Mouse (Mus musculus): ENCODE data around the gene Sumf1. TPM values are rescaled to one million over a fixed set of nuclear protein-coding genes. Genes with fewer than 3 reads are reported as not detected.

The Sumf1 gene
- polyA plus RNA-seq, 1 experiment, result 19.1 TPM

GRCm38 (mm10) chr6:108070947-108071346 lies 114.4 kb downstream of the Sumf1 start:
- H3K27me3 ChIP-seq (ENCODE audit: control insufficient read depth, insufficient read depth, low read length), result no peaks in the 10 kb centered on the region
- no peak for DNase-seq (ENCODE audit: low read depth in 1 of 2, low spot score in 2 of 2)
- 94% methylated on average over 7 of the region's 7 CpGs for WGBS

DNA sequence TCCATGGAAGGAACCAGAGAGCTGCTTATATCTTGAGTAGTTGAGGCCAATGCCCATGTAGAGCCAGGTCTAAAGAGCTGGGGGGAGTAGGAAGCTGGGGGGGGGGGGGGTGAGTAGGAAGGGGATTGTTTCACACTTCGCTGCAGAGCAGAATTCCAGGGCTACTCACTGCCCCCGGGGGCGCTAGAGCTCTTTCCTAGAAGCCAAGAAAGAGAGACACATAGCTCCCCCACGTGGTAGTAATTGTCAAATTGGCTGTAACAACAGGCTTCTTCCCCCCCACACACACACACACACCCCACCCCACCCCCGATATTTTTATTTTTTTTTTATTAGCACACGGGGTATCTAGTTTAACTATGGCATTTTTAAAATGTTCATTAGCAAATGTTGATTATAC lies 119.8 kb downstream of the Sumf1 start:
- no peaks in the 10 kb centered on the region for H3K27me3 ChIP-seq (ENCODE audit: control insufficient read depth, insufficient read depth, low read length)
- H3K27ac ChIP-seq (ENCODE audit: insufficient read depth, low read length), result peak overlapping the region; percentile 39; the same call in 1 of the 2 replicates
- DNase-seq (ENCODE audit: low read depth in 1 of 2, low spot score in 2 of 2), result peak; percentile 57 to 67
- H3K4me3 ChIP-seq (ENCODE audit: extremely low read depth, insufficient read depth, insufficient read length), result peak overlapping the region; percentile 56
- WGBS, result 3% methylated on average over 6 of the region's 6 CpGs
- TF ChIP-seq POLR2A (IDR thresholded peaks at IDR 0.05; ENCODE audit: low read depth, low read length) (no peak), CTCF (IDR thresholded peaks at IDR 0.05; ENCODE audit: extremely low read depth, insufficient read depth, insufficient read length, insufficient replicate concordance) (no peak)
- H3K4me1 ChIP-seq (ENCODE audit: control insufficient read depth, insufficient read depth, insufficient read length), result no peaks in the 10 kb centered on the region; the same call in 1 of the 2 replicates
- H3K36me3 ChIP-seq (ENCODE audit: control insufficient read depth, insufficient read depth, low read length), result no peaks in the 10 kb centered on the region

More at GRCm38 (mm10) chr6:108070947-108071346, 114.4 kb downstream of the Sumf1 start:
- H3K27ac ChIP-seq (ENCODE audit: insufficient read depth, low read length), result no peak overlapping the region
- no peak overlapping the region for H3K4me3 ChIP-seq (ENCODE audit: extremely low read depth, insufficient read depth, insufficient read length)
- H3K36me3 ChIP-seq (ENCODE audit: control insufficient read depth, insufficient read depth, low read length), result no peaks in the 10 kb centered on the region; the same call in 1 of the 2 replicates
- H3K4me1 ChIP-seq (ENCODE audit: control insufficient read depth, insufficient read depth, insufficient read length), result no peaks in the 10 kb centered on the region; the same call in 1 of the 2 replicates
- TF ChIP-seq CTCF (IDR thresholded peaks at IDR 0.05; ENCODE audit: extremely low read depth, insufficient read depth, insufficient read length, insufficient replicate concordance) (no peak), POLR2A (IDR thresholded peaks at IDR 0.05; ENCODE audit: low read depth, low read length) (no peak)

DNA sequence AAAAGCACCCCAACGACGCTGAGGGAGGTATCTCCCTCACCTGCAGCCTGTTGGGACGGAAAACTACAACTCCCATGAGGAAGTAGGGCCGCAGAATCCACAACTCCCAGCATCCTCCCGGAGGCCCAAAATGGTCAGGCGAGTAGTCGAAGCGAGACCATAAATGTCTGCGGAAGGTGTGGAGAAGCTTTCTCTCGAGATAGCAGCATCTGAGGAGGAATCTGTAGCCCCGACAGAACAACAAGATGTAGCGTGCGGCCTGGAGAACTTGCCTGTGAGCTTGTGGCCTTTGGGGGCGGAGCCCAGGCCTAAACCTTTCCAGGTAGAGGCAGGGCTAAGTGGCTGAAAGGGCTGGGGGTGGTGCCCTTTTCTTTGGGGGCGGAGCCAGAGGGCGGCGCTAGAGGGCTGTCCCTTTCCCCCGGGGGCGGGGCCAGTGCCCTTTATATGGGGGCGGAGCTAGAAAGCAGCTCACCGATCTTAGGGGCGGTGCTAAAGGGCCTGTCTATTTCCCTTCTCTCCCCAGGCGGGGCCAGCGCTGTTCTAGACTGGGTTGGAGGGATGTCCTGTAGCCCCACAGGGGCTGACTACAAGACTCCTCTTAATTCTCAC lies 120.4 kb downstream of the Sumf1 start, which contains the start of gene Setmar:
Setmar (plus strand) TSS at position 128 of the 609 bp plus-strand sequence.
- H3K4me3 ChIP-seq (ENCODE audit: extremely low read depth, insufficient read depth, insufficient read length), result peak within 1 kb of the TSS; percentile 73
- TF ChIP-seq CTCF (IDR thresholded peaks at IDR 0.05; ENCODE audit: extremely low read depth, insufficient read depth, insufficient read length, insufficient replicate concordance), result no peak
- no peak for TF ChIP-seq POLR2A (IDR thresholded peaks at IDR 0.05; ENCODE audit: low read depth, low read length)
- peak; percentile 92 to 96 for DNase-seq (ENCODE audit: low read depth in 1 of 2, low spot score in 2 of 2)
- WGBS, result 0% methylated on average over 23 of the region's 24 CpGs
- H3K36me3 ChIP-seq (ENCODE audit: control insufficient read depth, insufficient read depth, low read length), result no peaks in the 10 kb centered on the region
- no peaks in the 10 kb centered on the region; the same call in 1 of the 2 replicates for H3K4me1 ChIP-seq (ENCODE audit: control insufficient read depth, insufficient read depth, insufficient read length)
- H3K27ac ChIP-seq (ENCODE audit: insufficient read depth, low read length), result peak within 1 kb of the TSS; percentile 85
- H3K27me3 ChIP-seq (ENCODE audit: control insufficient read depth, insufficient read depth, low read length), result no peaks in the 10 kb centered on the region

GRCm38 (mm10) chr6:108061121-108061520 lies 124.3 kb downstream of the Sumf1 start:
- Histone ChIP-seq H3K4me3 (ENCODE audit: extremely low read depth, insufficient read depth, insufficient read length) (no peak overlapping the region), H3K36me3 (ENCODE audit: control insufficient read depth, insufficient read depth, low read length) (no peaks in the 10 kb centered on the region)
- 88% methylated on average over 3 of the region's 3 CpGs for WGBS

DNA sequence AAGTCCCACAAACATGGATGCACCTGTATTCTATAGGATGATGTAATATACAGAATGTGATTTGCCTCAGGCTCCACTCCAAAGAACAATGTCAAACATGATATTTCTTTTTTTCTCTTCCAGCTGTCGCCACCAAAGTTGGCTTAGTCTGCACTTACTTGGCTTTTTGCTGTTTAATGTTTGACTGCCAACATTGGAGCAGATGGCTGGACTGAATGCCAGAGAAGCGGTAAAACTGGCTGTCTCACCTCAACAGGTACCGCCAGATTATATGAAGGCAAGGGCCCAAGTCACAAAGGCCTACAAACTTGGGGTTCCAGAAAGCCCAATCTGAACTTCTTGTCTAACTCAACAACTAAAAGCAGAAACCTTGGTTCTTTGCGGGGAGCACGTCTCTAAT lies 127.3 kb downstream of the Sumf1 start:
- TF ChIP-seq CTCF (IDR thresholded peaks at IDR 0.05; ENCODE audit: extremely low read depth, insufficient read depth, insufficient read length, insufficient replicate concordance) (no peak), POLR2A (IDR thresholded peaks at IDR 0.05; ENCODE audit: low read depth, low read length) (no peak)
- DNase-seq (ENCODE audit: low read depth in 1 of 2, low spot score in 2 of 2), result no peak
- Histone ChIP-seq H3K4me3 (ENCODE audit: extremely low read depth, insufficient read depth, insufficient read length) (no peak overlapping the region), H3K27me3 (ENCODE audit: control insufficient read depth, insufficient read depth, low read length) (no peaks in the 10 kb centered on the region), H3K27ac (ENCODE audit: insufficient read depth, low read length) (no peak overlapping the region), H3K4me1 (ENCODE audit: control insufficient read depth, insufficient read depth, insufficient read length) (no peaks in the 10 kb centered on the region), H3K36me3 (ENCODE audit: control insufficient read depth, insufficient read depth, low read length) (no peaks in the 10 kb centered on the region)
- WGBS, result 92% methylated on average over 5 of the region's 5 CpGs

More at GRCm38 (mm10) chr6:108061121-108061520, 124.3 kb downstream of the Sumf1 start:
- no peak for DNase-seq (ENCODE audit: low read depth in 1 of 2, low spot score in 2 of 2)
- H3K27ac ChIP-seq (ENCODE audit: insufficient read depth, low read length), result no peak overlapping the region
- no peaks in the 10 kb centered on the region for H3K27me3 ChIP-seq (ENCODE audit: control insufficient read depth, insufficient read depth, low read length)
- H3K4me1 ChIP-seq (ENCODE audit: control insufficient read depth, insufficient read depth, insufficient read length), result no peaks in the 10 kb centered on the region; the same call in 1 of the 2 replicates
- TF ChIP-seq POLR2A (IDR thresholded peaks at IDR 0.05; ENCODE audit: low read depth, low read length), result no peak
- TF ChIP-seq CTCF (IDR thresholded peaks at IDR 0.05; ENCODE audit: extremely low read depth, insufficient read depth, insufficient read length, insufficient replicate concordance), result no peak

DNA sequence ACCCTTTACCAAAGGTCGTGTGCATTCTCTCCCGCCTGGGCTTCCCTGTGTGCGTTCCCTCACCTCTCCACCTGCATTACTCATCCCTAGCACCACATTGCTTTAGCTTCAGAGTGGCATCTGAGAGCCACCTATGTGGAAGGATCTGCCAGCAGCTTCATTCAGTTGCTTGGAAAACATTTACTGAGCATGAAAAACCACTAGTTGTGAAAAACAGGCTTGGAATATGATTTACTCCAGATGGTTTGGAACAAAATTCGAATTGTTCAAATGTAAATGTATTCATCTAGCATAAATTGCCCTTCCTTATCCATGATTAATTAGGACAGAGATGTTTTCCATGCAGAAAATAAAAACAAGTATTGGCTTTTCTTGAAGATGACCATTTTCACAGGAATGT lies 128.0 kb downstream of the Sumf1 start:
- Histone ChIP-seq H3K27ac (ENCODE audit: insufficient read depth, low read length) (no peak overlapping the region), H3K4me3 (ENCODE audit: extremely low read depth, insufficient read depth, insufficient read length) (no peak overlapping the region), H3K4me1 (ENCODE audit: control insufficient read depth, insufficient read depth, insufficient read length) (no peaks in the 10 kb centered on the region), H3K36me3 (ENCODE audit: control insufficient read depth, insufficient read depth, low read length) (no peaks in the 10 kb centered on the region), H3K27me3 (ENCODE audit: control insufficient read depth, insufficient read depth, low read length) (no peaks in the 10 kb centered on the region)
- DNase-seq (ENCODE audit: low read depth in 1 of 2, low spot score in 2 of 2), result no peak
- WGBS, result 86% methylated on average over 4 of the region's 4 CpGs
- TF ChIP-seq CTCF (IDR thresholded peaks at IDR 0.05; ENCODE audit: extremely low read depth, insufficient read depth, insufficient read length, insufficient replicate concordance) (no peak), POLR2A (IDR thresholded peaks at IDR 0.05; ENCODE audit: low read depth, low read length) (no peak)

Other genes with a start within 250 kb of the Sumf1 start
- gene Setmar, start 120.5 kb downstream of the Sumf1 start, polyA plus RNA-seq (2012; rRNA removed), result 0.69 and 1.3 TPM in 2 replicates
- 17.6 and 17.9 TPM in 2 replicates for gene Itpr1, start 27.5 kb upstream of the Sumf1 start, polyA plus RNA-seq (2012; rRNA removed)

All from spleen, adult 2 months (tissue).